13 mouse cellular contexts compared by ENCODE assay signal in genomic region chr6:134199895-134200294, GRCm38 (mm10).
DNase-seq lines count a peak whose midpoint lies in the region; ATAC-seq and TF ChIP-seq lines count a peak whose summit lies in the region.
"Had no signal": no experiment of that assay in that cellular context is flagged by ENCODE, and none has a peak within 500 bp of the region (broad histone marks: within the 10 kb centered on the region; RNA-seq: fewer than 3 reads in every experiment).

No protein-coding gene starts in this region.

- no peak for TF ChIP-seq POLR2A in ES-Bruce4 (IDR thresholded peaks at IDR 0.05; ENCODE audit: insufficient read depth, low read length)

- TF ChIP-seq EP300 in ES-Bruce4 (IDR thresholded peaks at IDR 0.05; ENCODE audit: insufficient read depth, low read depth, low read length) = no peak

- H3K9me3 ChIP-seq in kidney, postnatal 0 days (replicated peaks; ENCODE audit: low read length) = no peaks in the 10 kb centered on the region
- no peaks in the 10 kb centered on the region for H3K9me3 ChIP-seq in ES-Bruce4 (replicated peaks; ENCODE audit: control insufficient read depth, insufficient read depth, low read length, poor library complexity, severe bottlenecking)
- H3K9me3 ChIP-seq in limb, embryonic 10.5 days (replicated peaks) = no peaks in the 10 kb centered on the region
- H3K9me3 ChIP-seq: liver, embryonic 12.5 days; midbrain, embryonic 10.5 days had no signal

- intact Hi-C loops in gastrocnemius, adult 2 months (cut with DNase I) = no loop called here
- intact Hi-C loops in gastrocnemius, postnatal 36 days (cut with DNase I) = no loop called here

- 0 out of 2 replicates have a peak, but pooled peaks cover 4% of the 10 kb centered on the region for H3K4me1 ChIP-seq in kidney, postnatal 0 days (replicated peaks; ENCODE audit: insufficient read depth, low read length)
- H3K4me1 ChIP-seq in ES-Bruce4 (ENCODE audit: control insufficient read depth, insufficient read depth, low read length) = peaks cover 6% of the 10 kb centered on the region
- no peaks in the 10 kb centered on the region for H3K4me1 ChIP-seq in limb, embryonic 10.5 days

- H3K27ac ChIP-seq in gastrocnemius, adult 2 months = peak overlapping the region; percentile 80
- peak overlapping the region; percentile 20; the same call in 1 of the 2 replicates for H3K27ac ChIP-seq in kidney, postnatal 0 days
- H3K27ac ChIP-seq in ES-Bruce4 (ENCODE audit: insufficient read depth, low read length) = peak overlapping the region; percentile 85
- peak overlapping the region; percentile 36; the same call in 1 of the 2 replicates for H3K27ac ChIP-seq in limb, embryonic 10.5 days
- H3K27ac ChIP-seq: liver, embryonic 12.5 days; midbrain, embryonic 10.5 days had no signal

- no peak for DNase-seq in gastrocnemius, adult 2 months
- no peak for DNase-seq in gastrocnemius, postnatal 36 days
- no peak for DNase-seq in kidney, postnatal 0 days (ENCODE audit: low spot score)
- no peak for DNase-seq in kidney, adult 9 months
- no peak for DNase-seq in limb, embryonic 10.5 days (ENCODE audit: low spot score)
- DNase-seq in adrenal gland, adult 2 months = no peak
- no peak for DNase-seq in ovary, postnatal 10 days (ENCODE audit: low spot score)
- DNase-seq: kidney, adult 18-20 months; spleen, adult 18-20 months; thymus, postnatal 36 days had no signal

- no peak overlapping the region for H3K4me2 ChIP-seq in kidney, postnatal 0 days (ENCODE audit: low read length)
- H3K4me2 ChIP-seq: liver, embryonic 12.5 days had no signal

- ATAC-seq in kidney, postnatal 0 days (replicated peaks; ENCODE audit: low FRiP score, low read depth) = no peak
- ATAC-seq: liver, embryonic 12.5 days had no signal

- WGBS in kidney, postnatal 0 days = 100% methylated on average over 1 of the region's 1 CpGs
- WGBS in limb, embryonic 10.5 days = 97% methylated on average over 1 of the region's 1 CpGs

- no peak for TF ChIP-seq CTCF in gastrocnemius, adult 2 months (IDR thresholded peaks at IDR 0.05)
- no peak for TF ChIP-seq CTCF in kidney, postnatal 0 days (IDR thresholded peaks at IDR 0.05; ENCODE audit: low read depth)
- TF ChIP-seq CTCF in ES-Bruce4 (IDR thresholded peaks at IDR 0.05; ENCODE audit: low read depth, low read length) = no peak

- H3K9ac ChIP-seq in kidney, postnatal 0 days (ENCODE audit: low read depth, low read length) = no peak overlapping the region
- no peak overlapping the region for H3K9ac ChIP-seq in ES-Bruce4 (ENCODE audit: low read depth, poor library complexity, severe bottlenecking)
- H3K9ac ChIP-seq: liver, embryonic 12.5 days had no signal

- no peaks in the 10 kb centered on the region for H3K27me3 ChIP-seq in kidney, postnatal 0 days (ENCODE audit: insufficient read depth, low read length)
- no peaks in the 10 kb centered on the region for H3K27me3 ChIP-seq in ES-Bruce4 (ENCODE audit: control insufficient read depth, insufficient read depth, low read length, poor library complexity, severe bottlenecking)
- H3K27me3 ChIP-seq in limb, embryonic 10.5 days (ENCODE audit: low read depth, poor library complexity, severe bottlenecking) = no peaks in the 10 kb centered on the region
- H3K27me3 ChIP-seq: liver, embryonic 12.5 days had no signal

- no peaks in the 10 kb centered on the region for H3K36me3 ChIP-seq in kidney, postnatal 0 days (ENCODE audit: insufficient read depth, low read length)
- no peaks in the 10 kb centered on the region for H3K36me3 ChIP-seq in ES-Bruce4 (ENCODE audit: control insufficient read depth, insufficient read depth, low read length, poor library complexity, severe bottlenecking)
- H3K36me3 ChIP-seq in limb, embryonic 10.5 days = peaks cover 7% of the 10 kb centered on the region; the same call in 1 of the 2 replicates
- H3K36me3 ChIP-seq: liver, embryonic 12.5 days; midbrain, embryonic 10.5 days had no signal

- H3K4me3 ChIP-seq in gastrocnemius, adult 2 months = peak overlapping the region; percentile 51
- no peak overlapping the region for H3K4me3 ChIP-seq in kidney, postnatal 0 days (replicated peaks; ENCODE audit: low read depth, low read length)
- H3K4me3 ChIP-seq in ES-Bruce4 (ENCODE audit: low read depth, low read length) = no peak overlapping the region
- no peak overlapping the region for H3K4me3 ChIP-seq in limb, embryonic 10.5 days
- H3K4me3 ChIP-seq: liver, embryonic 12.5 days; midbrain, embryonic 10.5 days had no signal

Comparison
In these comparisons a context has a peak if more than half of its experiments do, and no peak if none do; other contexts are left out.
1. H3K27ac ChIP-seq: peak in every context shown above with its lines; median percentile 85 in ES-Bruce4; 80 in gastrocnemius, adult 2 months; 36 in limb, embryonic 10.5 days; 20 in kidney, postnatal 0 days.